Mouse (Mus musculus): ENCODE data around the gene Hspbp1.

Gene Hspbp1

GRCm38 (mm10) chr7:4684632-4685417, at the start of gene Hspbp1:
TSS of gene Hspbp1 (minus strand) at chr7:4685068.
- peak; percentile 97 for DNase-seq (ENCODE audit: low read depth, low spot score)

DNA sequence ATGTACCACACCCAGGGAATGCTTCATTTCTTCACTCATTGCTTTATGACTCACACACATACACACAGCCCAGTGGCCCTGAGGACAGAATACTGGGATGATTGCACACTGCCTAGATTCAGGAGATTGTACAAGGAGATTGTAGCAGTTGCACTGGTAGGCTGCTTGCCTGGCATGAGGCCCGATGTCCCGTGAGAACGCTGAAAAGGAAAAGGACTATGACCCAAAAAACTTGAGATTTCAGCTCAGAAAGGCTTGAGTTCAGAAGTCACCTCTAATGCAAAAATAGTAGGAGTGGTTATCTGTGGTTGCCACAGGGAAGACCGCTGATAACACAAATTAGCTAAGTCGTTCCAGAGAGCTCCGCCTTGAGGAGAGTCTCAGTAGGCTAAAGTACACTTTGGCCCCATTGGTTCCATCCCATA, 48.1 kb upstream of the Hspbp1 start:
- DNase-seq (ENCODE audit: low read depth, low spot score): no peak

DNA sequence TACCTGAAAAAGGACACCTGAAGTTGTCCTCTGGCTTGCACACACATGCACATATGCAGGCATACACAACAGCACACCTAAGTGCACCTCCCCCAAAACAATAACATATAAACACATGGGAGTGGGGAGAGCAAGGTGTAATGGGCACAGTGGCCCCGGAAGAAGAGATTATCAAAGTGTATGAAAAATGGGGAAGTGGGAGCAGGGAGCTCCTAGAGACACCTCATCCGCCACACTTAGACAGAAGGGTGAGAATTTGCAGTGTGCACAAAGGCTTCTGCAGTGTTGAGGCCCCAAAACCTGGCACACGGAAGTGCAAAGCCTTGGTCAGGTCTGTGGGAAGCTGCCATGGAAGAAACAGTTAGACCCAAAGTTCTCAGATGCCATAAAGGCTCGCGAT, 46.2 kb upstream of the Hspbp1 start:
- no peak for DNase-seq (ENCODE audit: low read depth, low spot score)

- no peak for DNase-seq (ENCODE audit: low read depth, low spot score)
These were observed 40.3 kb upstream of the Hspbp1 start, which contains the start of gene Tmem150b for GRCm38 (mm10) chr7:4725169-4725568. TSS of gene Tmem150b (minus strand) at chr7:4725249.

DNA sequence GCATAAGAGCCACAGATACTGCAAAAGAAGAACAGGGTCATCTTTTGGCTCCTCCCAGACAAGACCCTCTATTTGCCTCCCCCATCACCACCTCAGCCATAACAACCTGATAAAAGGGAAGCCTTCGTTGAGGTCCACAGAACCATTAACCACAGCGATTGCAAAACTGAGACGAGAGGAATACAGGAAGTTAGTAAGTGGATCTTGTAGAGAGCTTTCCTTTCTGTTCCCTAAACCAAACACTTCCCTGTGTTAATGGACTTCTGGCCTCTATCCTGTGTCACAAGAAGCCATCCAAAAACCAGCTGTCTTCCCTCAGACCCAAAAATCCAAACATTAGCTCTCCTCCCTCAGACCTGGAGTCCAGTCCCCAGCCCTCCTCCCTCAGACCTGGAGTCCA, 39.5 kb upstream of the Hspbp1 start:
- DNase-seq (ENCODE audit: low read depth, low spot score): no peak

GRCm38 (mm10) chr7:4723508-4723907, 38.6 kb upstream of the Hspbp1 start:
- DNase-seq (ENCODE audit: low read depth, low spot score): no peak

GRCm38 (mm10) chr7:4719276-4719675, 34.4 kb upstream of the Hspbp1 start:
- DNase-seq (ENCODE audit: low read depth, low spot score): no peak

DNA sequence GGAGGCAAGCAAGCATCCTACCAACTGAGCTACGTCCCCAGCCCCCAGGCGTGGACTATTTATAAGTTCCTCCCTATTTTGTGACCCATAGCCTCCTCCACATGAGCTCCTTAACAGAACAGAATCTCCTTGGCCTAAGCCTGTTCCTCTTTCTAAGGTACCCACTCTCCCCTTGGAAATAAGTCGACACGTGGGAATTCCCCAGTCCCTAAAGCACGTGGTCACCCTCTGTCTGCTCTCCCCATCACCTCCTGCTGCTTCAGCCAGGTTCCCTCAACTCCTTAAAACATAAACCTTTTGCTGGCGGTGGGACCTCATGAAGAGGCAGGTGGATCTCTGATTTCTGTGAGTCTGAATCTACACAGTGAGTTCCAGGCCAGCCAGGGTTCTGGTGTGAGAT, 32.1 kb upstream of the Hspbp1 start:
- DNase-seq (ENCODE audit: low read depth, low spot score): no peak

DNA sequence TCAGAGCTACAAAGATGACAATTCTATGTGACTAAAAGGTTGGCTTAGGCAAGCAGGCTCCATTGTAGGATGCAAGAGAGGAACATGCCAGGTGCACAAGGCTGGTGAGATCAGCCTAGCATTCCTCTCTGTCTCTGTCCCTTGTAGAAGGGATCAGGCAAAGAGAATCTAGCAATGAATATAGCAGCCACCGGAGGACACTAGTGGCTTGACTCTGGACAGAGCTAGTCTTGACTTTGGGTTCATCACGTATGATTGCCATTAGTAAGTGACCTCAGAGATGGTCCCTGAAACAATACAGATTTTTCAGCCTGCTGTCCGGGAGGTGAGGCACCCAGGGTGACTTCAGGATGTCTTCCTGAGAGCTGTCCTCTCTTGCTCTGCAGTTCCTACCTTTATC, 27.7 kb upstream of the Hspbp1 start:
- DNase-seq (ENCODE audit: low read depth, low spot score): no peak

- no peak for DNase-seq (ENCODE audit: low read depth, low spot score)
These were observed 20.2 kb upstream of the Hspbp1 start for GRCm38 (mm10) chr7:4705098-4705497.

- DNase-seq (ENCODE audit: low read depth, low spot score): no peak
These were observed 18.3 kb upstream of the Hspbp1 start for GRCm38 (mm10) chr7:4703195-4703594.

GRCm38 (mm10) chr7:4702334-4702733, 17.5 kb upstream of the Hspbp1 start:
- DNase-seq (ENCODE audit: low read depth, low spot score): no peak

- no peak for DNase-seq (ENCODE audit: low read depth, low spot score)
These were observed 8.1 kb upstream of the Hspbp1 start for GRCm38 (mm10) chr7:4693004-4693403.

DNA sequence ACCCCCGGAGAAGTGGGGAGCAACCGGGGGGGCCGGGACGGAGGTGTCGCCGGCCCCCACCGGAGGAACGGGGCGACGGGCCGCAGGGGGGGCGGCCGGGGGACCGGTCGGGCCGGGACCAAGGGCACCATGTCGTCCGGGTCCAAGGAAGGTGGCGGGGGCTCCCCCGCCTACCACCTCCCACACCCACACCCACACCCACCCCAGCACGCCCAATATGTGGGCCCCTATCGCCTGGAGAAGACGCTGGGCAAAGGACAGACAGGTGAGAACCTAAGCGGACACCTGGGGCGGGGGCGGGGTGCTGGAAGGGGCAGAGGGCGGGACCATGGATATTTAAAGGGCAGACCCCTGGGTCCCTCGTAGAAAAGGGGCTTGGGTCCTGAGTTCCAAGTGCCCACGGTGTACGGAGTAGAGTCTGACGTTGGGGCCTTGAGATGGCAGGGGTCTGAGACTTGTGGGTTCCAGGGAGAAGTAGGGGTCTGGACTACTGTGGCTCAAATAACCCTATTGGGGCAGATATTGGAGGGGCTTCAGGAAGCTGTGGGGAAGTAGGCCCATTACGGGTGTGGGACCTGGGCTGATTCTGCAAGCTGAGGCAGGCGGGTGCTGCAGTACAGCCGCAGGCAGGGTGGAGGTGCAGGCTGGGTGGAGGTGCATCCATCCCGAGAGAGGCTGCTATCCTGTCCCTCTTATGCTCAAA, 6.2 kb upstream of the Hspbp1 start:
- no peak for DNase-seq (ENCODE audit: low read depth, low spot score)

- DNase-seq (ENCODE audit: low read depth, low spot score): peak; percentile 74
These were observed 5.5 kb upstream of the Hspbp1 start, which contains the start of gene Brsk1 for GRCm38 (mm10) chr7:4690387-4690786. TSS of gene Brsk1 (plus strand) at chr7:4690604.

- DNase-seq (ENCODE audit: low read depth, low spot score): no peak
These were observed 665 bp downstream of the Hspbp1 start for GRCm38 (mm10) chr7:4684203-4684602.

- no peak for DNase-seq (ENCODE audit: low read depth, low spot score)
These were observed 1.6 kb downstream of the Hspbp1 start for GRCm38 (mm10) chr7:4683307-4683706.

- no peak for DNase-seq (ENCODE audit: low read depth, low spot score)
These were observed 9.7 kb downstream of the Hspbp1 start for GRCm38 (mm10) chr7:4675200-4675599.

DNA sequence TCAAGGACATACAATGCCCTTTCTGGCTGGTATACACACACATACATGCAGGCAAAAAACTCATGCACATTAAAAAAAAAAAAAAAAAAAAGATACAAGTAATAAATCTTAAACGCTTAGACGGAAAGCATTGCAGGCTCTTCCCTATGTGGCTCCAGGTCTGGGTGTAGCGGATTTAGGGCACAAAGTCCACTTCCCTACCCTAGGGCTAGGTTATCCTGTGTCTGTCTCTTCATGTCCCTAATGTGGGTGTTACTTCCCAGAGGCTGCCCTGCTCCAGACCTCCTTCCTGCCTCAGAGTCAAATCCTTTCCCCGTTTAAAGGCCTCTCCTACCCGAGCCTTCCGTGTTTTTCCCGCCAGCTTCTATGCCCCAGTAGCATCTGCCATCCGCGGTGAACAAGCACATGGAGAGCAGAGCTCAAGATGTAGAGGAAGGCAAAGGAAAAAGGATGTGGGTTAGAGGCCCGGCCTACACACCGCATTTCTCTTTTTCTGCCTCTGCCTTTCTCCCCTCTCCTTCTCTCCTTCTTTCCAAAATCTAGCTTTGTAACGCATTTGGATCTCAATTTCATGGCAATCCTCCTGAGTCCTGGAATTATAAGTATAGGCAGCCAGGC, 10.6 kb downstream of the Hspbp1 start:
- no peak for DNase-seq (ENCODE audit: low read depth, low spot score)

GRCm38 (mm10) chr7:4671956-4672355, 12.9 kb downstream of the Hspbp1 start:
- no peak for DNase-seq (ENCODE audit: low read depth, low spot score)

DNA sequence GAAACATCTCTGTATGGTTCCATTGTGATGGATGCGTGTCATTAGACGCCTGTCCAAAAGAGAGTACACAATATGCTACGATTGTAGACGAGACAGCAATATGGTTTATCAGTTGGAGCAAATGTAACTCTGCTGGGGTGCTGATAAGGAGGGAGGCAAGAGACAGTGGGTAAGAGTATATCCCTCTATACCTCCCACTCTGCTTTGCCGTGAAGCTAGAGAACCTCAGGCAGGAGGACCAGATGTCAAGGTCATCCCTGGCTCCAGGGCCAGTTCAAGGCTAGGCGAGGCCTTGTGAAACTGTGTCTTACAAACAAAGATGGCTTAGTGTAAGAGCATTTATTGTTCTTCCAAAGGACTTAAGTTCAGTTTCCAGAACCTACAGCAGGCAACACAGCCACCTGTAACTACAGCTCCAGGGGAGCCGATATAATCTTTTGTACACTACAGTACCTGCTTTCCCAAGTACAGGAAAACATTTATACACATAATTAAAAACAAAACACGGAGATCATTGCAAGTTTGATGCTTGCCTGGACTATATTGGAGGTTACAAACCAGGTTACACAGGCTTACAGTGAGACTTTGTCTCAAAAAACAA, 14.1 kb downstream of the Hspbp1 start:
- DNase-seq (ENCODE audit: low read depth, low spot score): no peak

GRCm38 (mm10) chr7:4669156-4669555, 15.7 kb downstream of the Hspbp1 start:
- no peak for DNase-seq (ENCODE audit: low read depth, low spot score)

Data from telencephalon, adult 2 months (tissue).